Mouse (Mus musculus) MEL (cell line): ENCODE data around the gene Rhob. TPM values are rescaled to one million over a fixed set of nuclear protein-coding genes. Genes with fewer than 3 reads are reported as not detected.

Experiments used
- DNase-seq: peaks from one replicate; pipeline ENCODE4 v3.0.0; 2011; ENCODE audit warnings: low read depth, low spot score
- H3K27ac ChIP-seq: 2 replicates; pipeline ENCODE4 v1.5.1; 2012; ENCODE audit warnings: low read depth, mild to moderate bottlenecking, control low read depth, low read length, moderate library complexity; ENCODE audit not compliant: control insufficient read depth
- H3K27me3 ChIP-seq, 2 experiments: fragments of 150-350 bp in 1 of 2; sonication (generic) in 1 of 2; 2 replicates each; pipeline ENCODE4 v1.6.1; 2012; ENCODE audit warnings: low read length in 2 of 2, mild to moderate bottlenecking in 2 of 2, improper control_type of control experiment in 1 of 2, moderate library complexity in 1 of 2; ENCODE audit not compliant: insufficient read depth in 2 of 2, control insufficient read depth in 1 of 2
- H3K36me3 ChIP-seq, 2 experiments: 2 replicates each; pipeline ENCODE4 v1.6.1; 2012 to 2014; ENCODE audit warnings: low read length in 2 of 2, improper control_type of control experiment in 1 of 2, inconsistent platforms in 1 of 2, mild to moderate bottlenecking in 1 of 2; ENCODE audit not compliant: insufficient read depth in 2 of 2, control insufficient read depth in 1 of 2
- H3K4me1 ChIP-seq, 2 experiments: fragments of 150-350 bp in 1 of 2; sonication (generic) in 1 of 2; 2 replicates each; pipeline ENCODE4 v1.6.1; 2012; ENCODE audit warnings: low read length in 2 of 2, improper control_type of control experiment in 1 of 2, mild to moderate bottlenecking in 1 of 2; ENCODE audit not compliant: insufficient read depth in 2 of 2, control insufficient read depth in 1 of 2
- H3K4me3 ChIP-seq, 2 experiments: fragments of 150-350 bp in 1 of 2; sonication (generic) in 1 of 2; 2 replicates each; pipeline ENCODE4 v1.5.1; 2012; ENCODE audit warnings: low read depth in 2 of 2, low read length in 2 of 2, mild to moderate bottlenecking in 2 of 2, moderate library complexity in 2 of 2, control low read depth in 1 of 2, improper control_type of control experiment in 1 of 2; ENCODE audit not compliant: control insufficient read depth in 1 of 2, insufficient read depth in 1 of 2
- H3K79me2 ChIP-seq: 2 replicates; pipeline ENCODE4 v1.6.1; 2012; ENCODE audit warnings: mild to moderate bottlenecking, low read length, moderate library complexity; ENCODE audit not compliant: control insufficient read depth, poor library complexity, insufficient read depth
- H3K9ac ChIP-seq: 2 replicates; pipeline ENCODE4 v1.6.1; 2012; ENCODE audit warnings: low read depth, mild to moderate bottlenecking, control low read depth, low read length, moderate library complexity; ENCODE audit not compliant: control insufficient read depth, poor library complexity, severe bottlenecking
- H3K9me3 ChIP-seq: fragments of 150-350 bp; sonication (generic); replicated peaks from 2 replicates; pipeline ENCODE4 v1.6.1; 2012; ENCODE audit warnings: mild to moderate bottlenecking, low read length, improper control_type of control experiment, moderate library complexity; ENCODE audit not compliant: insufficient read depth
- BHLHE40 ChIP-seq: IDR thresholded peaks from 2 replicates; pipeline ENCODE4 v1.6.1; 2012; ENCODE audit warnings: low read depth, mild to moderate bottlenecking, inconsistent platforms, low read length, improper control_type of control experiment, borderline replicate concordance
- CHD1 ChIP-seq: IDR thresholded peaks from 2 replicates; pipeline ENCODE4 v1.6.1; 2012; ENCODE audit warnings: low read depth, mild to moderate bottlenecking, inconsistent platforms, low read length, improper control_type of control experiment
- CHD2 ChIP-seq: IDR thresholded peaks from 2 replicates; pipeline ENCODE4 v1.6.1; 2011; ENCODE audit warnings: low read length, improper control_type of control experiment
- CTCF ChIP-seq, 3 experiments: IDR thresholded peaks in 2 of 3; conservative IDR thresholded peaks in 1 of 3; 2 replicates each; pipeline ENCODE4 v1.5.1; 2011 to 2012; ENCODE audit warnings: low read length in 3 of 3, low read depth in 2 of 3, mild to moderate bottlenecking in 2 of 3, improper control_type of control experiment in 1 of 3, inconsistent platforms in 1 of 3, mixed read lengths in 1 of 3, moderate library complexity in 1 of 3; ENCODE audit not compliant: control insufficient read depth in 1 of 3, insufficient read depth in 1 of 3, poor library complexity in 1 of 3, severe bottlenecking in 1 of 3
- E2F4 ChIP-seq: IDR thresholded peaks from 2 replicates; pipeline ENCODE4 v1.6.1; 2011; ENCODE audit warnings: low read depth, low read length, improper control_type of control experiment, borderline replicate concordance
- ELF1 ChIP-seq: IDR thresholded peaks from 2 replicates; pipeline ENCODE4 v1.6.1; 2014; ENCODE audit warnings: low read depth, mild to moderate bottlenecking, inconsistent platforms, low read length, improper control_type of control experiment, moderate library complexity
- EP300 ChIP-seq, 2 experiments: IDR thresholded peaks; 2 replicates each; pipeline ENCODE4 v1.6.1; 2011; ENCODE audit warnings: improper control_type of control experiment in 2 of 2, low read length in 2 of 2, low read depth in 1 of 2, mild to moderate bottlenecking in 1 of 2
- GABPA ChIP-seq: IDR thresholded peaks from 2 replicates; pipeline ENCODE4 v1.6.1; 2012; ENCODE audit warnings: low read depth, mild to moderate bottlenecking, inconsistent platforms, low read length, improper control_type of control experiment, moderate library complexity
- GATA1 ChIP-seq: IDR thresholded peaks from 2 replicates; pipeline ENCODE4 v1.6.1; 2011; ENCODE audit warnings: low read depth, low read length, improper control_type of control experiment
- HCFC1 ChIP-seq: IDR thresholded peaks from 2 replicates; pipeline ENCODE4 v1.6.1; 2012; ENCODE audit warnings: low read depth, mild to moderate bottlenecking, inconsistent platforms, low read length, improper control_type of control experiment, moderate library complexity
- JUND ChIP-seq: IDR thresholded peaks from 2 replicates; pipeline ENCODE4 v1.6.1; 2011; ENCODE audit warnings: low read depth, mild to moderate bottlenecking, improper control_type of control experiment, low read length
- KAT2A ChIP-seq: conservative IDR thresholded peaks from 2 replicates; pipeline ENCODE4 v1.6.1; 2012; ENCODE audit warnings: low read depth, low read length, improper control_type of control experiment, inconsistent platforms
- MAFK ChIP-seq: IDR thresholded peaks from 2 replicates; pipeline ENCODE4 v1.6.1; 2011; ENCODE audit warnings: low read depth, mild to moderate bottlenecking, low read length, improper control_type of control experiment, borderline replicate concordance
- MAX ChIP-seq: IDR thresholded peaks from 2 replicates; pipeline ENCODE4 v1.6.1; 2011; ENCODE audit warnings: low read length, improper control_type of control experiment
- MAZ ChIP-seq: IDR thresholded peaks from 2 replicates; pipeline ENCODE4 v1.6.1; 2012; ENCODE audit warnings: low read depth, mild to moderate bottlenecking, inconsistent platforms, low read length, improper control_type of control experiment
- MXI1 ChIP-seq: IDR thresholded peaks from 2 replicates; pipeline ENCODE4 v1.6.1; 2011; ENCODE audit warnings: mild to moderate bottlenecking, low read depth, low read length, improper control_type of control experiment
- MYB ChIP-seq: IDR thresholded peaks from 2 replicates; pipeline ENCODE4 v1.6.1; 2011; ENCODE audit warnings: mild to moderate bottlenecking, low read depth, low read length, improper control_type of control experiment
- MYC ChIP-seq: IDR thresholded peaks from 2 replicates; pipeline ENCODE4 v1.6.1; 2011; ENCODE audit warnings: low read depth, mild to moderate bottlenecking, low read length, improper control_type of control experiment, moderate library complexity
- NELFE ChIP-seq: IDR thresholded peaks from 2 replicates; pipeline ENCODE4 v1.6.1; 2011; ENCODE audit warnings: low read depth, low read length, improper control_type of control experiment
- NRF1 ChIP-seq: IDR thresholded peaks from 2 replicates; pipeline ENCODE4 v1.6.1; 2014; ENCODE audit warnings: low read depth, mild to moderate bottlenecking, inconsistent platforms, low read length, improper control_type of control experiment, moderate library complexity; ENCODE audit not compliant: poor library complexity, insufficient read depth, severe bottlenecking
- POLR2A ChIP-seq, 2 experiments: IDR thresholded peaks; 2 replicates each; pipeline ENCODE4 v1.6.1; 2011 to 2012; ENCODE audit warnings: low read length in 2 of 2, mild to moderate bottlenecking in 2 of 2, control low read depth in 1 of 2, improper control_type of control experiment in 1 of 2, low read depth in 1 of 2, moderate library complexity in 1 of 2; ENCODE audit not compliant: control insufficient read depth in 1 of 2, insufficient read depth in 1 of 2, poor library complexity in 1 of 2
- POLR2AphosphoS2 ChIP-seq: IDR thresholded peaks from 2 replicates; pipeline ENCODE4 v1.6.1; 2011; ENCODE audit warnings: low read length, improper control_type of control experiment
- POLR2AphosphoS5 ChIP-seq: IDR thresholded peaks from 2 replicates; pipeline ENCODE4 v1.6.1; 2012; ENCODE audit warnings: low read depth, borderline replicate concordance, mild to moderate bottlenecking, inconsistent platforms, low read length, moderate library complexity, mixed read lengths
- RAD21 ChIP-seq: IDR thresholded peaks from 2 replicates; pipeline ENCODE4 v1.6.1; 2011; ENCODE audit warnings: mild to moderate bottlenecking, low read depth, low read length, improper control_type of control experiment
- RCOR1 ChIP-seq: IDR thresholded peaks from 2 replicates; pipeline ENCODE4 v1.6.1; 2012; ENCODE audit warnings: low read depth, mild to moderate bottlenecking, inconsistent platforms, low read length, improper control_type of control experiment
- SIN3A ChIP-seq: IDR thresholded peaks from 2 replicates; pipeline ENCODE4 v1.6.1; 2012; ENCODE audit warnings: low read length, improper control_type of control experiment, inconsistent platforms
- SMC3 ChIP-seq: IDR thresholded peaks from 2 replicates; pipeline ENCODE4 v1.6.1; 2011; ENCODE audit warnings: low read depth, low read length, improper control_type of control experiment
- TBP ChIP-seq: IDR thresholded peaks from 2 replicates; pipeline ENCODE4 v1.8.0; 2011; ENCODE audit warnings: low read depth, low read length, improper control_type of control experiment
- TCF12 ChIP-seq: IDR thresholded peaks from 2 replicates; pipeline ENCODE4 v1.6.1; 2014; ENCODE audit warnings: low read depth, mild to moderate bottlenecking, inconsistent platforms, low read length, improper control_type of control experiment, moderate library complexity
- UBTF ChIP-seq: IDR thresholded peaks from 2 replicates; pipeline ENCODE4 v1.6.1; 2012; ENCODE audit warnings: low read depth, mild to moderate bottlenecking, inconsistent platforms, low read length, improper control_type of control experiment, moderate library complexity, borderline replicate concordance; ENCODE audit not compliant: insufficient read depth
- USF1 ChIP-seq: IDR thresholded peaks from 2 replicates; pipeline ENCODE4 v1.6.1; 2014; ENCODE audit warnings: low read depth, mild to moderate bottlenecking, inconsistent platforms, low read length, improper control_type of control experiment, moderate library complexity
- USF2 ChIP-seq, 2 experiments: IDR thresholded peaks; 2 replicates each; pipeline ENCODE4 v1.6.1; 2011 to 2012; ENCODE audit warnings: improper control_type of control experiment in 2 of 2, low read length in 2 of 2, borderline replicate concordance in 1 of 2, inconsistent platforms in 1 of 2, low read depth in 1 of 2, mild to moderate bottlenecking in 1 of 2; ENCODE audit not compliant: insufficient read depth in 1 of 2
- ZC3H11A ChIP-seq: IDR thresholded peaks from 2 replicates; pipeline ENCODE4 v1.6.1; 2012; ENCODE audit warnings: low read depth, mild to moderate bottlenecking, inconsistent platforms, low read length, improper control_type of control experiment
- ZKSCAN1 ChIP-seq: IDR thresholded peaks from 2 replicates; pipeline ENCODE4 v1.6.1; 2012; ENCODE audit warnings: low read depth, mild to moderate bottlenecking, inconsistent platforms, low read length, improper control_type of control experiment, moderate library complexity
- ZMIZ1 ChIP-seq: IDR thresholded peaks from 2 replicates; pipeline ENCODE4 v1.6.1; 2012; ENCODE audit warnings: low read depth, mild to moderate bottlenecking, inconsistent platforms, low read length, improper control_type of control experiment, moderate library complexity
- ZNF384 ChIP-seq: IDR thresholded peaks from 2 replicates; pipeline ENCODE4 v1.6.1; 2012; ENCODE audit warnings: low read depth, mild to moderate bottlenecking, inconsistent platforms, low read length, improper control_type of control experiment
- polyA plus RNA-seq, 2 experiments: library from polyadenylated mRNA; stranded (reverse) in 1 of 2; unstranded in 1 of 2; fragments of >175 nt in 1 of 2; fragments of >200 nt in 1 of 2; gene quantifications; 2 replicates each; pipeline versions ENCODE4 v1.2.1 to v1.2.4; 2012; ENCODE audit warnings: low replicate concordance in 2 of 2, low read depth in 1 of 2; ENCODE audit not compliant: insufficient read length in 2 of 2, insufficient read depth in 1 of 2, missing spikeins in 1 of 2
- total RNA-seq: library from RNA; depleted of rRNA; stranded (reverse); fragments of 300-350 nt; gene quantifications from 2 replicates; pipeline ENCODE4 v1.2.3, GENCODE M21; 2012; rRNA removed

Rhob gene
- total RNA-seq: 1.4 and 1.8 TPM in 2 replicates
- polyA plus RNA-seq: 1 to 10 TPM in 1 of 2 experiments, not detected in 1; 6.0 TPM

DNA sequence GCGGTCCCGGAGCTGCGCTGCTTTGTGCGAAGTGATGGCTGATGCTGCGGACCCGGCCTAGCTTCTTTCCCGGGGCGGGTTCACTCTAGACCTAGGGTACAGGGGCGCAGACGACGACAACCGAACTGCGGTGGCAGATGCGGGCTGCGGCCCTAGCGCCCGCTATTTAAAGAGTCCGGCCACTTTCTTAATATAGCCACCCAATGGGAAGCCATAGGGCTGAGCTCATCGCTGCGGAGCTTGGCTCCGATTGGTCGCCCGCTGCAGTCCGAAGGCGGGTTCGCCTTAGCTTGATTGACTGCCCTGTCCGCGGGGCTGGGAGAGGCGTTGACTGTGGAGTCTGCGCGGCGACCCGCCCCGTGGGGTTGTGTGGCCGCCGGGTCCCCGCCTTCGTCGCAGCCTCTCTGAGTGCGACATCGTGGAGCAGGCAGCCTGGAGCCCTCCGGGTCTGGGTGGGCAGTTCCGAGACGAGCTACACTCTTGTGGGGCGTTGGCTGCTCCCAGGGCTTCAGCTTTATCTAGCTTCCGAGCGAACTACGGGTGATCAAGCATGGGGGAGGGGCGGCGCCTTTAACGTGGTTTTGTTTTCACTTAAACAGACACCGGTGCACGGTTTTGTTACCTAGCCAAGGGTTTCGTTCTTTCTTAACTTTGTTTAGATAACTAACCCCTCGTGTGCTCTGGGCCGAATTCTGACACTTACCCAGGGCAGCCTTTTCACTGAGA is at the start of gene Rhob:
TSS of gene Rhob (minus strand) at position 139 of the 726 bp plus-strand sequence.
- H3K36me3 ChIP-seq: no peaks in the 10 kb centered on the region; a peak in 1 of 4 replicates
- no peaks in the 10 kb centered on the region for H3K27me3 ChIP-seq
- H3K9me3 ChIP-seq: no peaks in the 10 kb centered on the region
- peak; percentile 94 for DNase-seq
- peak within 1 kb of the TSS; percentile 65 for H3K9ac ChIP-seq
- H3K4me1 ChIP-seq: peaks cover 2 to 19% of the 10 kb centered on the region in 2 experiments
- H3K27ac ChIP-seq: peak within 1 kb of the TSS; percentile 48
- peak within 1 kb of the TSS; percentile 78 to 91 for H3K4me3 ChIP-seq
- H3K79me2 ChIP-seq: no peaks in the 10 kb centered on the region; the same call in 1 of the 2 replicates
- TF ChIP-seq USF1 (no peak), MAZ (no peak; the same call in 1 of the 2 replicates), CHD1 (no peak), SMC3 (no peak), RCOR1 (no peak), ZNF384 (no peak), MXI1 (peak; percentile 71; the same call in 1 of the 2 replicates), E2F4 (no peak), ZKSCAN1 (no peak), POLR2AphosphoS5 (no peak), BHLHE40 (no peak), NRF1 (peak; percentile 64), MAFK (no peak), MYC (no peak), GABPA (no peak), MYB (no peak), UBTF (0 out of 2 replicates have a peak, but pooled peaks have one; percentile 70), ZMIZ1 (peak; percentile 92), RAD21 (no peak), USF2 (IDR thresholded peaks at IDR 0.05; ENCODE audit: borderline replicate concordance in 1 of 2, insufficient read depth in 1 of 2, low read depth in 1 of 2, low read length in 2 of 2) (no peak), NELFE (peak; percentile 73), CTCF (IDR thresholded peaks at IDR 0.05 in 2 of 3, conservative IDR thresholded peaks at IDR 0.05 in 1 of 3; ENCODE audit: control insufficient read depth in 1 of 3, insufficient read depth in 1 of 3, low read depth in 2 of 3, low read length in 3 of 3, poor library complexity in 1 of 3, severe bottlenecking in 1 of 3) (no peak), POLR2AphosphoS2 (peak; percentile 70; the same call in 1 of the 2 replicates), GATA1 (no peak), TBP (peak; percentile 97), KAT2A (no peak), CHD2 (no peak), HCFC1 (peak; percentile 21), JUND (no peak), EP300 (IDR thresholded peaks at IDR 0.05; ENCODE audit: low read depth in 1 of 2, low read length in 2 of 2) (no peak; a peak in 1 of 4 replicates), TCF12 (no peak), SIN3A (peak; percentile 58), POLR2A (IDR thresholded peaks at IDR 0.05; ENCODE audit: control insufficient read depth in 1 of 2, insufficient read depth in 1 of 2, low read depth in 1 of 2, low read length in 2 of 2, poor library complexity in 1 of 2) (peak; percentile 48 to 78; a peak in 3 of 4 replicates), ZC3H11A (no peak), ELF1 (no peak), MAX (no peak)
